Mouse (Mus musculus) stomach, postnatal 0 days (tissue): ENCODE results near the gene Atp8b5.

Source experiments
- CTCF ChIP-seq: IDR thresholded peaks from 2 replicates; pipeline ENCODE4 v1.5.1; 2016; ENCODE audit warnings: antibody characterized with exemption, low read depth, mild to moderate bottlenecking, moderate library complexity
- EP300 ChIP-seq: optimal IDR thresholded peaks from 2 replicates; pipeline ENCODE3; 2016; ENCODE audit warnings: antibody characterized with exemption

DNA sequence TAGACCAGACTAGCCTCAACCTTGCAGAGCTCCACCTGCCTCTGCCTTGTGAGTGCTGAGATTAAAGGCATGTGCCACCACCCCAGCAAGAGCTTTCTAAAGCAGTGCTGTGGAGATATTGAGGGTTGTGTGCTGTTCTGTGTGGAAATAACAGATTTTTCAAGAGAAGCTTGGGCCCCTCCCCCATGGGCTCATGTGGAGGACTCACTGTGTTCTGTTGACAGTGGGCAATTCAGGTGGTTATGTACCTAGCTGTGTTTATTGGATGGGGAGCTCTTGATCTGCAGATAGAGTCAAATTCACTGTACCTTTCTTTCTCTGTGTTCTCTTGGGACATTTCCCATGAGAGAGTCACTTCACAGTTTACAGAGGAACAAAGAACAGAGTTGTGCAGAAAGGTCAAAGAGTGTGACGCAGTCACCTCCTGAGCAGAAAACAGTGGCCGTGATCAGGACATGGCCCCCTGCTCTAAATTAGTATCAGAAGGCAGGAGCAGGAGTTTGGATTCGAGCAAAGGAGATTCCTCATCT lies 124.6 kb downstream of the Atp8b5 start:
- TF ChIP-seq CTCF = no peak
- TF ChIP-seq EP300 = no peak
